Mouse (Mus musculus) embryo, embryonic 11.5 days (tissue): ENCODE data around the gene Trim37.

Source experiments
- DNase-seq: peaks from one replicate; pipeline ENCODE4 v3.0.0-alpha.2; 2012; ENCODE audit warnings: low read depth, low spot score

Gene Trim37

GRCm38 (mm10) chr11:87126824-87127816 is at the start of gene Trim37:
TSS of gene Trim37 (plus strand) at chr11:87127077.
- DNase-seq = peak; percentile 89

- no peak for DNase-seq
These were observed 43.2 kb upstream of the Trim37 start for GRCm38 (mm10) chr11:87083712-87084111.

DNA sequence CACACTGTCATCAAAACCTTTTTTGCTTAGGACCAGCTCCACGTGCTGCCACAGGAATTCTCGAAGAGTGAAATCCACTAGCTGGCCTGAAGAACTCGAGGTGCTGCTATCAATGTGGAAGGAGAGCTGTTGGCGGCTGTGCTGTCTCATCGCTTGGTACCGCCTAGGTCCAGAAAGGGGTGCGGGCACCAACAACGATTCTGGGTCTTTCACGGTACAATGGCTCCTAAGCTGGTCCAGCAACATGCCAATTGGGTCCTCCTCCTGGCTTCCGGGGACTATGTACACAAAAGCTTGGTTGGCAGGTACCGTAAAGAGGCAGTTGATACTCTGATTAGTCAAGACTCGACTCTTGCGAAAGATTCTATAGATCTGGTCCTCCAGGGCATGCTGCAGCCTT is 41.4 kb upstream of the Trim37 start:
- no peak for DNase-seq

DNA sequence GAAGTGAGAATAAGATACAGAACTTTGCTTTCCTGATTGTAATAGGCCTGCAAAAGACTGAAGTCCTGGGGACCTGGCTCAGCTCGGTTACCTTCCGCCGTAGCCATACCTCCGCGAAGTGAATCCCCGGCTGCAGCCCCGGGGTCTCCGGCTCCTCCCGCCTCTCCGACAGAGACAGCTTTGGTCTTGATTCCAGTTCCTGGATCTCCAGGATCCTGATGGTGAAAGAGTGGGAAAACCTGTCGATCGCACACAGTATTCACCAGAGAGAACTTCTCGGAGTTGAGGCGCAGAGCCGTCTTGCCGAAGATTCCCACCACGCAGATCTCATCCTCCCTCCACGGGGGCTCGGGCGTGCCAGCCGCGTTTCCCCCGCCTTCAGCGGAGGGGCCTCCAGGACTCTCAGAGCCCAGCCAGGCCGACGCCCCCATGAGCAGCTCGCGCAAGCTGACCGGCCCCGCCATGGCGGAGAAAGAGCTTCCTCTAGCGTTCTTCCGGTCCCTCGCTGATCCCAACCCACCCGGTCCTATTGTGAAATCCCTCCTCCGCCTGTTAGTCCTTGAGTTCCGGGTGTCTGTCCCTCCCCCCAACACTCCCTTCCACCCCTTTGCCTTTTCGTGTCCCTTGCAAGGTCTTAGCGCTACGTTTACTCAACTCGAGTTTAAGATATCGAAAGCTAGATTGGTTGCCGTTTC is 40.4 kb upstream of the Trim37 start, which contains the start of gene Smg8:
Gene Smg8 (minus strand): TSS at position 485 of the 695 bp plus-strand sequence.
- peak; percentile 67 for DNase-seq

DNA sequence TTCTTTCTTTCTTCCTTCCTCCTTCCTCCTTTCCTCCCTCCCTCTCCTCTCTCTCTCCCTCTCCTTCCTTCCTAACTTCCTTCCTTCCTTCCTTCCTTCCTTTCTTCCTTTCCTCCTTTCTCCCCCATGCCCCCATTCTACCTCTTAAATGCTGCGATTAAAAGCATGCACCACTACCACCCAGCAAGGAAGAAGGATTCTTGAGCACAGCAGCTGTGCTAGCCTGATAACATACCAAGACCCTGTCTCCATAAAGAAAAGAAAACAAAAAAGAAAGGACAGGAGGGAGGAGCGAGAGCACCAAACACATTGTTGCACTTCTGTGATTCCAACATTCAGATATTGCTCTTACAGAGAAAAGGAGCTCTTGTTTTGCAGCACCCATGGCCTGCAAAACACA is 39.7 kb upstream of the Trim37 start:
- DNase-seq = no peak

GRCm38 (mm10) chr11:87108409-87108754 is 18.5 kb upstream of the Trim37 start, which contains the start of gene Prr11:
TSS of gene Prr11 (minus strand) at chr11:87108708.
- DNase-seq = no peak

- peak; percentile 99 for DNase-seq
These were observed 17.9 kb upstream of the Trim37 start, which contains the start of gene Ska2 for GRCm38 (mm10) chr11:87108755-87109518. TSS of gene Ska2 (plus strand) at chr11:87109234.

DNA sequence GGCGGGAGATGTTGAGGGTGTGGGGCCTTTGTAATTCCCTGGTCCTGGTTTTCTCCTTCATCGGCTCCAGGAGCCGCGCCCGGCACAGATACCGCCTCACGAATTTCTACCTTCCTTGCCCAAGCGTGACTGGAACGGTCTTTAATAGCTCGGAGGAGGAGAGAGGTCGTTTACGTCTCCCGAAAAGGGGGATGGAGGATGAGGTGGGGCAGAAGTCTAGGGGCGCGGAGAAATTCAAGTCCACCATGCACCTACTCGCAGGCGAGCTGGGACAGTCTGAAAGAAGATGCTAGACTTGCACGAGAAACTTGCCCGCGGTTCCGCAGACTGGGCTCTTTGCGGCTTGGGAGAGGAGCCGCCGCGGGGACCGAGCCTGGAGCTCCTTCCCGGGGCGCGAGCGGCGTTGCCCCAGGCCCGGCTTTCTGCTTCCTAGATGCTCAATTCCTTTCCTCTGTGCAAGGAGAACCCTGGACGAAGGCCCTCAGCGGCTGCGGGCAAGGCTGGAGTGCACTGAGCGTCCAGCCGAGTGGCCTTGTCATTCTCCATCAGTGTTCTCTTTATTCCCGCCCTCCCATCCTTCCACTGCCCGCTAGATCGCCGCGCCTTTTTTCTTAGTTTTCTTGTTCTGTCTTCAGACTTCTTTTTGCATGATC is 17.2 kb upstream of the Trim37 start:
- peak; percentile 30 for DNase-seq

- no peak for DNase-seq
These were observed 16.5 kb upstream of the Trim37 start for GRCm38 (mm10) chr11:87110172-87110909.

GRCm38 (mm10) chr11:87121864-87122263 is 5.0 kb upstream of the Trim37 start:
- DNase-seq = no peak

- DNase-seq = no peak
These were observed 1.3 kb upstream of the Trim37 start for GRCm38 (mm10) chr11:87125562-87125961.

- DNase-seq = peak; percentile 14
These were observed 525 bp upstream of the Trim37 start for GRCm38 (mm10) chr11:87126281-87126823.

GRCm38 (mm10) chr11:87136233-87136632 is 9.4 kb downstream of the Trim37 start:
- DNase-seq = no peak

DNA sequence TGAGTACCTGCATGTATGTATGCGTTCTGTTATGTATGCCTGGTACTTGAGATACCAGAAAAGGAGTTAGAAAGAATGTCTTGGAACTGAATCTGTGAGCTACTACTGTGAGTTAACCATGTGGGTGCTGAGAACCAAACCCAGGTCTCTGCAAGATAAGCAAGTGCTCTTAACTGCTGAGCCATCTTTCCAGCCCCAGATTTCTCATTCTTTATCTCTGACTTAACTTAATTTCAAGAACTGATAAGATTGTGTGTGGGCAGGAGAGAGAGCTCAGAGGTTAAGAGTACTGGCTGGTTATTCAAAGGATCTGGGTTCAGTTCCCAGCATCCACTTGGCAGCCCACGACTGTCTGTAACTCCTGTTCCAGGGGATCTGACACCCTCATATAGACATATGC is 31.1 kb downstream of the Trim37 start:
- DNase-seq = no peak

DNA sequence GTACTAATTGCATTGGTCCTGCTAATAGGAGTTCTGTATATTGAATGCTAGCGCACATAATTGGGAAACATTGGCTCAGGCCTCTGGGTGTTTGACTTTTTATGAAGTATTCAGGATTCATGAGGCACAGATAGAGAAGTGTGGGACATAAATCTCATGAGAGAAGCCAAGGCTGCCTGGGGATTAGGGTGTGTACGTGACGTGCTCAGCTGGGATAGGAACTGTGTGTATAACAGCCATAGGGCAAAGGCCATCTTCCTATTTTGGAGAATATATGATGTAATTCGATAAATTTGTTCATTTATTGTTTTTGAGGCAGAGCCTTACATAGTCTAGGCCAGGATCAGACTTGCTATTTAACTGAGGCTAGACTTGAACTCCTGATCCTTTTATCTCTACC is 35.8 kb downstream of the Trim37 start:
- no peak for DNase-seq

GRCm38 (mm10) chr11:87163751-87164150 is 36.9 kb downstream of the Trim37 start:
- DNase-seq = no peak

DNA sequence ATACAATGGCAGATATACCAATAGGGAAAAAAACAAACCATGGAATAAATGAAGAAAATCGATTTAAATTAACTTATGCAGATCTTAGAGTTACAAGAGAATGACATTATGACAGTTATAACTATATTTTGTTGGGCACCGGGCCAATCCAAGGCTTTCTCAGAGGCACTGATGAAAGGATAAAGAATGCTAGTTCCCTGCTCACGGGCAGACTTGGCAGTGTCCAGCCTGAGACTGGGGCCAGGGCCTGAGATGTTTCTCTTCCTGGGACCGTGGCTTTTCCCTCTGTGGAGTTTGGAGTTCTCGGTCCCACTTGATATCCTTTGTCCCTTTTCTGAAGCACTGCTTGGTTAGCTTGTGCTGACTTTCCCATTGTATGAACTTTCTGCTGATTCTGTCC is 46.7 kb downstream of the Trim37 start:
- no peak for DNase-seq

DNA sequence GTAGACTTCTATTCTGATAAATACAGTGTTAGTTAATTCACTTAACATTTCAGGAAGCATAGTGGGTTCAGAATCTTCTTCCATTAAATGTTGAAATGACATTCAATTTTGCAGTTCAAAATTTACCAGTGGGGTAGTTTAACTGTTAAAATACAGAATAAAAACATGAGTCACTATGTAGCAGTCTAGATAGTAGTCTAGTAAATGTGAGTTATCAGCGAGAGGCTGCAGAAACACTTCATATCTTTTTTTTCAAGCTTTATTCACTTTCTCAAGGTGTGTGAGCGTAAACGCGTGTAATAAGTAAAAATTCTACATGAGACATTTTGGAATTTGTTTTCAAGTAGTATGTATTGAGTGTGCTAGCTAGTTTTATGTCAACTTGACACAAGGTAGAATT is 48.2 kb downstream of the Trim37 start:
- DNase-seq = no peak

DNA sequence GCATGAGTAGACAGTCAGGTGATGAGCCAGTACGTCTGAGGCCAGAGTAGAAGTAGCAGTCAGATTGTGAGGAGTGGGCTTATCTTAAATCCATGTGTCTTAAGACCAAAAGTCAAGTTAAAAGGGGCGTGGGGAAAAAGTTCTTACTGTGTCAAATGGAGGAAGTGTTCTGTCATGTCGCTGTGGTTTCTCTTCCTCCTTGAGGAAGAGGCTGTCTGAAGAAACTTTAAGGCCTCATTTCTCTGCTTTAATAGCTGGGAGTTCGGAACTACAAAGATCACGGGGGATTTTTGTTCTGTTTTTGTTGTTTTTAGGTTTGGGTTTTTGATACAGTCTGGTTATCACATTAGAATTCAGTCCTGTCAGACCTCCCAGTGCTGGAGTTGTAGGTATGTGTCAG is 85.4 kb downstream of the Trim37 start:
- no peak for DNase-seq

- no peak for DNase-seq
These were observed 95.8 kb downstream of the Trim37 start for GRCm38 (mm10) chr11:87222686-87223085.
